Mouse (Mus musculus): ENCODE results near the gene Spz1. TPM values are rescaled to one million over a fixed set of nuclear protein-coding genes. Genes with fewer than 3 reads are reported as not detected.

Gene Spz1
- 1,812 TPM for polyA plus RNA-seq (2014; fragmentation: Illumina TruSeq; extraction: RNeasy Lipid Tissue Mini Kit (QIAGEN cat#74804); ENCODE audit: low read depth, low replicate concordance)

GRCm38 (mm10) chr13:92576072-92576471 is at the start of gene Spz1:
Gene Spz1, minus strand, starts transcription at chr13:92576172.

GRCm38 (mm10) chr13:92610311-92611221 is 34.6 kb upstream of the Spz1 start, which contains the start of gene Serinc5:
Gene Serinc5, plus strand, starts transcription at chr13:92611091.

GRCm38 (mm10) chr13:92530721-92531211 is 45.2 kb downstream of the Spz1 start, which contains the start of gene Zfyve16:
Gene Zfyve16, minus strand, starts transcription at chr13:92530868.

Other genes with a start within 250 kb of the Spz1 start
- 5.8 TPM for gene Dhfr, start 221.4 kb downstream of the Spz1 start, polyA plus RNA-seq (2014; fragmentation: Illumina TruSeq; extraction: RNeasy Lipid Tissue Mini Kit (QIAGEN cat#74804); ENCODE audit: low read depth, low replicate concordance)
- gene Msh3, start 221.2 kb downstream of the Spz1 start, polyA plus RNA-seq (2014; fragmentation: Illumina TruSeq; extraction: RNeasy Lipid Tissue Mini Kit (QIAGEN cat#74804); ENCODE audit: low read depth, low replicate concordance) = 49.7 TPM
- gene Ankrd34b, start 150.3 kb downstream of the Spz1 start, polyA plus RNA-seq (2014; fragmentation: Illumina TruSeq; extraction: RNeasy Lipid Tissue Mini Kit (QIAGEN cat#74804); ENCODE audit: low read depth, low replicate concordance) = 0.08 TPM
- 13.8 TPM for gene Fam151b, start 92.2 kb downstream of the Spz1 start, polyA plus RNA-seq (2014; fragmentation: Illumina TruSeq; extraction: RNeasy Lipid Tissue Mini Kit (QIAGEN cat#74804); ENCODE audit: low read depth, low replicate concordance)
- 29.0 TPM for gene Zfyve16, start 45.3 kb downstream of the Spz1 start, polyA plus RNA-seq (2014; fragmentation: Illumina TruSeq; extraction: RNeasy Lipid Tissue Mini Kit (QIAGEN cat#74804); ENCODE audit: low read depth, low replicate concordance)
- 9.9 TPM for gene Serinc5, start 34.9 kb upstream of the Spz1 start, polyA plus RNA-seq (2014; fragmentation: Illumina TruSeq; extraction: RNeasy Lipid Tissue Mini Kit (QIAGEN cat#74804); ENCODE audit: low read depth, low replicate concordance)
- gene Thbs4, start 218.6 kb upstream of the Spz1 start, polyA plus RNA-seq (2014; fragmentation: Illumina TruSeq; extraction: RNeasy Lipid Tissue Mini Kit (QIAGEN cat#74804); ENCODE audit: low read depth, low replicate concordance) = not detected